Mouse (Mus musculus): ENCODE measurements around the gene Setd1b.
"Not testable (repeated sequence)": the region's sequence is repeated elsewhere in the genome, so short reads cannot be mapped to it uniquely, and the experiment has no call there.

The Setd1b gene

DNA sequence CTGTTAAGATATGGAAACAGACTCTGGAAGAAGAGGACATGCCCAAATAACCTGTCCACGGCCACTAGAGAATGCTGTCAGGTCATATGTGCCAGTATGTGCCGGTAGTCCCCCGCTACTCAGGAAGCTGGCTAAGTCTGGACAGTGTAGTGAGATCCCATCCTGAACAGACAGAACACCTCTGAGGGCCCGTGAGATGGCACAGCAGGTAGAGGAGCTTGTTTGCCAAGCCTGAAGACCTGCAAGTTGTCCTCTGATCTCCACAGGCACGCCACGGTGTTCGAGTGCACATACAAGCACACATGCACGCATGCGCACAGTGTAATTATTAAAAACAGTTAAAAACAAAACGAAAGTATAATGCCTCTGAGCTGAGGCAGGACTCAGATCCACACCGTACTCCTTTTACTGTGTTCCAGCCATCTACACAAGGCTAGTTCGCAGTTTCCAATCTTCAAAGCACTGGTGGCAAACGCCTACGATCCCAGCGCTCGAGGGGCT, 53.6 kb downstream of the Setd1b start:
- DNase-seq (ENCODE audit: extremely low read depth, insufficient read length, low spot score) = no peak

DNA sequence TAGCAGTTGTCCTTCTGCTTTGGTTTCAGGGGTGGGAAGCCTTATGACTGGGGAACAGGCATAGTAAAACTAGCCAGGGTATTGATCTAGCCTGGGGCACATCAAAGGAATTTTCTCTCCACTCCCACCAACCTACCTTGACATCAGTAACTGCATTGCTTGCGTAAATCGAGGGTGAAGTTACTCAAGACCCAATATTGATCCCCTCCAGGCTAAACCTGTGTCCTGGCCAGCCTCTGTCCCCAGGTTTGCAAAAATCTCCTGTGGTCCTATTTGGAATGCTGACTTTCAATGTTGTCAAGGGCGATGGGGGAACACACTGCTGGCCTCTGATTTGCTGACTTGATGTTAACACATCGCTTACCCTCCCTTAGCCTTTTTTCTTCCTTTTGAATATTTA, 54.8 kb downstream of the Setd1b start:
- no peak for DNase-seq (ENCODE audit: extremely low read depth, insufficient read length, low spot score)

DNA sequence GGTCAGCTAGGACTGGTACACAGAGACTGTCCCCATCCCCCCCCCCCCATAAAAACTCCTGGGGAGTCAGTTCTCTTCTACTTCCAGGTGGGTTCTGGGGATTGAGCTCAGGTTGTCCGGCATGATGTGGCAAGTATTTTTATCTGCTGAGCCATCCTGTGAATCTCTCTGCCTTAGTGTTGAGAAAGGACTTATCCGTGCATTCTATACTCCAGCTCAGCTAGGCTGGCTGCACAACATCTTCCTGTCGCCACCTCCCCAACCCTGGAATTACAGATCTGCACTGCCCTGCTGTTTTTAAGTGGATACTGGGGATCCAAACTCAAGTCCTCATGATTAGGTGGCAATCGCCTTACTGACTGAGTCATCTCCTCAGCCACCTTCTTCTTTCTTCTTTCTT, 56.5 kb downstream of the Setd1b start:
- no peak for DNase-seq (ENCODE audit: extremely low read depth, insufficient read length, low spot score)

DNA sequence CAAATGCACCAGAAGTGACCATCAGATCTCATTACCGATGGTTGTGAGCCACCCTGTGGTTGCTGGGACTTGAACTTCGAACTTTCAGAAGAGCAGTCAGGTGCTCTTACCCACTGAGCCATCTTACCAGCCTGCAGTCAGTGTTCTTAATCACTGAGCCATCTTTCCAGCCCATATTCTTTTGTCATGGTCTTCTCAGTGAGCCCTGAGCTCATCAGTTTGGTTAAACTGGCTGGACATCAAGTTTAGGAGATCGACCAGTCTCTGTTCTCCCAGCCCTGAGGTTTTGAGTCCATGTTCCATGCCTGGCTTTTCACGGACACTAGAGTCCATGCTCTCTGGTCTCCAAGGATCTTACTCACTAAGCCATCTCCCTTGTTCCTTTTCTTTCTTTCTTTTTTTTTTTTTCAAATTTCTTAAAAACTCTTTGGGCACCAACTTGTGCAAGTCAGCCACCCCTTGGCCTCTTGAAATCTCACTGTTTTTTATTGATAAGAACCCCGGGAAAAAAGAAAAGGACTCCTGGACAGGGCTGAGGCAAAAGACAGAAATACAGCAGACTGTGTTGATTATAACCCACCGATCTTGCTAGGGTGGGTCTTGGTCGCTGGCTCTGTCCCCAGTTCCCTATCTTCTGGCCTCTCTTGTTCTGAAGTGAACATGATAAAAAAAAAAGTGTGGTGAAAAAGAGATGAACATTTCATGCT, 59.0 kb downstream of the Setd1b start:
- DNase-seq (ENCODE audit: extremely low read depth, insufficient read length, low spot score) = not testable (repeated sequence)

DNA sequence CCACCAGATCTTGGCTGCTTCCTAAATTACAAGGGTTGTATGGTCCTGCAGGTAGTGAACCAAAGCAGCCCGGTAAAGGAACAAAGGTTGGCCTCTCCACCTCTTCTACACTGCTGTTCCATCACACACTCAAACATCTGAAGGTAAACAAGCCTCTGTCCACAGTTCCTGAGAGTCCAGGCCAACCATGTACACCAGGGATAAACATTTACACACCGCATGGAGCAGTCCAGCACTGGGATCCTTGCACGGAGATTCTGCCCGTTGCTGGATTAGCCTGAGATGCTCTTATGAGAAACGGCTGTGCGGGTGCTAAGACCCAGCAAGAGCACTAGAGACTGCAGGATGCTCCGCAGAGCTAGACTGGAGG, 59.5 kb downstream of the Setd1b start:
- no peak for DNase-seq (ENCODE audit: extremely low read depth, insufficient read length, low spot score)

DNA sequence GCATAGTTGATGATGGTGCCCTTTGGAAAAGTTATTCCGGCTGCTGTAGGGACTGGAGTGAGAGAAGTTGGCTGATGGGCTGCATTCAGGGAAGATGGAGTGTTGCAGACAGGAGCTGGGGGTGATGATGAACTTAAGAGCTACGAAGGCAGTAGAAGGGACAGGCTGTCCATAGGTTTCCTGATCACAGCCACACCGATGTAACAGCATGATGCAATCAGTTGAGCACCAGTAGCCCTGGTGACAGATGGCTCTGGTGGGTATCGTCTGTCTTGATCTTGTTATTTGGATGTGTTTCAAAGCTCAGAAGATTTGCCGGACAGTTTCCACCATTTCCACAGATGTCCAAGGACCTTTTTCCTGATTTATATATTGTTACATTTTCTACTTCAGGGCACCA, 60.0 kb downstream of the Setd1b start:
- DNase-seq (ENCODE audit: extremely low read depth, insufficient read length, low spot score) = no peak

DNA sequence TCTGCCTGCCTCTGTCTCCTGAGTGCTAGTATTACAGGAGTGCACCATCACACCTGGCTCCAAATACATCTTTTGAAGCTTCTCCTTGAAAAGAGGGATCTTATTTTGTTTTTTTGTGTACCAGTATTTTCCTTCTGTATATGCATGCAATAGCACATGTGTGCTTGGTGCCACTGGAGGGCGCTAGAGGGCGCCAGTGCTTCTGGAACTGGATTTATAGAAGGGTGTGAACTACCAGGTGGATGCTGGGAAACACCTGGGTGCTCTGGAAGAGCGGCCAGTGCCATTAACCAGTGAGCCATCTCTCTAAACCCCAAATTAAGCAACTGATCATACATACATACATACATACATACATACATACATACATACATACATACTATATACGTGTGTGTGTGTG, 60.8 kb downstream of the Setd1b start:
- DNase-seq (ENCODE audit: extremely low read depth, insufficient read length, low spot score) = not testable (repeated sequence)

DNA sequence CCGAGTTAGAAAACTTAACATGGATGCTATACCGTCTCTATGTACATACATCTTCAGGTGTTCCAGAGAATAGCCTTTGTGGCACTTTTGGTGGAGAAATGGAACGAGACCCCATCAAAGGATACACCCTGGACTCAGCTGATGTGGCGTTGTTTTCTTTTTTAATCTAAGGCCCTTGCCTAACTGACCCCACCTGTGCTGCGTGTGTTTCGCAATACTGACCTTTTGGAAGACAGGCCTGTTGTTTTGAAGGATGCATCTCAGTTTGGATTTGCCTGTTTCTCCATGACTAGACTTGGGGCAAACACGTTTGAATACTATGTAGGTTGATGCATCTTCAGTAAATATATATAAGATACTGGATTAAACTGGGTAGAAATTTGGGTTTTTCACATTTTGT, 61.6 kb downstream of the Setd1b start:
- not testable (repeated sequence) for DNase-seq (ENCODE audit: extremely low read depth, insufficient read length, low spot score)

Measured in 3134 (cell line).